Mouse (Mus musculus) urinary bladder, adult 2 months (tissue): ENCODE measurements around the gene Lhfp. TPM values are rescaled to one million over a fixed set of nuclear protein-coding genes. Genes with fewer than 3 reads are reported as not detected.

Experiments used
- DNase-seq: peaks from one replicate; pipeline ENCODE4 v3.0.0; 2022; ENCODE audit warnings: low spot score
- polyA plus RNA-seq: library from polyadenylated mRNA; depleted of rRNA; stranded (reverse); fragments of >200 nt; gene quantifications from 2 replicates; pipeline ENCODE4 v1.2.3, GENCODE M21; 2012

Gene Lhfp
- polyA plus RNA-seq, 1 experiment, result 112 TPM

- DNase-seq, result no peak
Measured at GRCm38 (mm10) chr3:53165281-53165680, 124.0 kb downstream of the Lhfp start.

- DNase-seq, result no peak
Measured at GRCm38 (mm10) chr3:53166001-53166400, 124.7 kb downstream of the Lhfp start.

GRCm38 (mm10) chr3:53169486-53169885 is 128.2 kb downstream of the Lhfp start:
- DNase-seq, result no peak

GRCm38 (mm10) chr3:53173310-53174063 is 132.2 kb downstream of the Lhfp start:
- DNase-seq, result no peak

GRCm38 (mm10) chr3:53179936-53180335 is 138.6 kb downstream of the Lhfp start:
- DNase-seq, result no peak

GRCm38 (mm10) chr3:53185439-53185838 is 144.1 kb downstream of the Lhfp start:
- DNase-seq, result no peak

GRCm38 (mm10) chr3:53193441-53193840 is 152.1 kb downstream of the Lhfp start:
- no peak for DNase-seq

GRCm38 (mm10) chr3:53195666-53196107 is 154.4 kb downstream of the Lhfp start:
- no peak for DNase-seq

GRCm38 (mm10) chr3:53200175-53200574 is 158.8 kb downstream of the Lhfp start:
- DNase-seq, result no peak

- DNase-seq, result no peak
Measured at GRCm38 (mm10) chr3:53200853-53201252, 159.5 kb downstream of the Lhfp start.

GRCm38 (mm10) chr3:53201670-53202069 is 160.3 kb downstream of the Lhfp start:
- no peak for DNase-seq

- DNase-seq, result no peak
Measured at GRCm38 (mm10) chr3:53202184-53202583, 160.9 kb downstream of the Lhfp start.

GRCm38 (mm10) chr3:53202698-53203097 is 161.4 kb downstream of the Lhfp start:
- no peak for DNase-seq

- no peak for DNase-seq
Measured at GRCm38 (mm10) chr3:53203656-53204055, 162.3 kb downstream of the Lhfp start.

- no peak for DNase-seq
Measured at GRCm38 (mm10) chr3:53204348-53204984, 163.1 kb downstream of the Lhfp start.

GRCm38 (mm10) chr3:53204985-53205365 is 163.6 kb downstream of the Lhfp start:
- DNase-seq, result no peak

GRCm38 (mm10) chr3:53205706-53206105 is 164.4 kb downstream of the Lhfp start:
- DNase-seq, result no peak

GRCm38 (mm10) chr3:53206509-53207224 is 165.3 kb downstream of the Lhfp start:
- DNase-seq, result no peak

GRCm38 (mm10) chr3:53207225-53207528 is 165.8 kb downstream of the Lhfp start:
- no peak for DNase-seq

GRCm38 (mm10) chr3:53210691-53211526 is 169.6 kb downstream of the Lhfp start:
- no peak for DNase-seq

- no peak for DNase-seq
Measured at GRCm38 (mm10) chr3:53212599-53212998, 171.3 kb downstream of the Lhfp start.

GRCm38 (mm10) chr3:53213346-53213745 is 172.0 kb downstream of the Lhfp start:
- no peak for DNase-seq
